Mouse (Mus musculus): ENCODE data around the gene Ercc1.

GRCm38 (mm10) chr7:19358634-19359033 lies 14.1 kb downstream of the Ercc1 start:
- no peak for TF ChIP-seq POLR2AphosphoS5 (IDR thresholded peaks at IDR 0.05; ENCODE audit: borderline replicate concordance, low read depth, low read length)
- TF ChIP-seq GATA1 (IDR thresholded peaks at IDR 0.05; ENCODE audit: low read depth, low read length) = no peak
- no peak for TF ChIP-seq CTCF (IDR thresholded peaks at IDR 0.05 in 2 of 3, conservative IDR thresholded peaks at IDR 0.05 in 1 of 3; ENCODE audit: control insufficient read depth in 1 of 3, insufficient read depth in 1 of 3, low read depth in 2 of 3, low read length in 3 of 3, poor library complexity in 1 of 3, severe bottlenecking in 1 of 3)
- no peak for TF ChIP-seq MXI1 (IDR thresholded peaks at IDR 0.05; ENCODE audit: low read depth, low read length)
- no peak for TF ChIP-seq JUND (IDR thresholded peaks at IDR 0.05; ENCODE audit: low read depth, low read length)
- TF ChIP-seq RAD21 (IDR thresholded peaks at IDR 0.05; ENCODE audit: low read depth, low read length) = no peak
- no peak for TF ChIP-seq MAFK (IDR thresholded peaks at IDR 0.05; ENCODE audit: borderline replicate concordance, low read depth, low read length)
